Mouse (Mus musculus) cerebellum, adult 11-12 months (tissue): ENCODE data around the gene Gm11492.

Experiments used
- DNase-seq: peaks from one replicate; pipeline ENCODE4 v3.0.0; 2022

The Gm11492 gene

GRCm38 (mm10) chr11:87579713-87580112, 13.3 kb downstream of the Gm11492 start:
- no peak for DNase-seq

- peak; percentile 53 for DNase-seq
Observed at GRCm38 (mm10) chr11:87580543-87581085, 14.2 kb downstream of the Gm11492 start.

GRCm38 (mm10) chr11:87581161-87581865, 14.9 kb downstream of the Gm11492 start:
- peak; percentile 31 for DNase-seq

- DNase-seq = peak; percentile 67
Observed at GRCm38 (mm10) chr11:87581933-87582710, 15.7 kb downstream of the Gm11492 start.

- DNase-seq = no peak
Observed at GRCm38 (mm10) chr11:87583291-87584034, 17.0 kb downstream of the Gm11492 start.

GRCm38 (mm10) chr11:87584711-87585505, 18.5 kb downstream of the Gm11492 start:
- no peak for DNase-seq

GRCm38 (mm10) chr11:87587211-87587874, 20.9 kb downstream of the Gm11492 start:
- peak; percentile 4 for DNase-seq

GRCm38 (mm10) chr11:87589605-87590004, 23.2 kb downstream of the Gm11492 start:
- DNase-seq = no peak

GRCm38 (mm10) chr11:87590841-87591525, 24.5 kb downstream of the Gm11492 start:
- DNase-seq = peak; percentile 59

GRCm38 (mm10) chr11:87591526-87592353, 25.3 kb downstream of the Gm11492 start, which contains the start of gene Mtmr4:
Mtmr4 (plus strand) TSS chr11:87592162.
- DNase-seq = peak; percentile 100

GRCm38 (mm10) chr11:87592354-87592695, 25.9 kb downstream of the Gm11492 start:
- no peak for DNase-seq

- peak; percentile 51 for DNase-seq
Observed at GRCm38 (mm10) chr11:87592713-87593598, 26.5 kb downstream of the Gm11492 start.

GRCm38 (mm10) chr11:87595327-87595841, 28.9 kb downstream of the Gm11492 start:
- DNase-seq = peak; percentile 93

- DNase-seq = peak; percentile 65
Observed at GRCm38 (mm10) chr11:87595976-87596375, 29.5 kb downstream of the Gm11492 start.

GRCm38 (mm10) chr11:87596492-87596891, 30.0 kb downstream of the Gm11492 start:
- DNase-seq = peak; percentile 54

GRCm38 (mm10) chr11:87597061-87597460, 30.6 kb downstream of the Gm11492 start:
- peak; percentile 60 for DNase-seq

- peak; percentile 36 for DNase-seq
Observed at GRCm38 (mm10) chr11:87599395-87600089, 33.1 kb downstream of the Gm11492 start.

- peak; percentile 28 for DNase-seq
Observed at GRCm38 (mm10) chr11:87600322-87600853, 33.9 kb downstream of the Gm11492 start.
